Mouse (Mus musculus) olfactory bulb, adult 2 months (tissue): ENCODE measurements around the gene Nceh1.

ENCODE experiments used
- CTCF ChIP-seq: fragments of 200-500 bp; IDR thresholded peaks from 2 replicates; pipeline ENCODE4 v1.5.1; 2012; ENCODE audit warnings: low read depth, mild to moderate bottlenecking, low read length, moderate library complexity; ENCODE audit not compliant: insufficient read depth
- POLR2A ChIP-seq: fragments of 200-500 bp; IDR thresholded peaks from 2 replicates; pipeline ENCODE4 v1.6.1; 2012; ENCODE audit warnings: mild to moderate bottlenecking, low read depth, low read length, moderate library complexity; ENCODE audit not compliant: insufficient read depth

- TF ChIP-seq CTCF, result no peak
- no peak for TF ChIP-seq POLR2A
Observed at GRCm38 (mm10) chr3:27288301-27288700, 105.5 kb downstream of the Nceh1 start.
